Mouse (Mus musculus) brain, embryonic 14.5 days (tissue): ENCODE measurements around the gene Mapk8ip3. TPM values are rescaled to one million over a fixed set of nuclear protein-coding genes. Genes with fewer than 3 reads are reported as not detected.

Source experiments
- DNase-seq: peaks from one replicate; pipeline ENCODE4 v3.0.0-alpha.2; 2011; ENCODE audit warnings: low read depth
- CTCF ChIP-seq: fragments of 200-500 bp; IDR thresholded peaks from 2 replicates; pipeline ENCODE4 v1.5.1; 2012; ENCODE audit warnings: inconsistent platforms, mild to moderate bottlenecking, moderate library complexity, borderline replicate concordance; ENCODE audit not compliant: insufficient read depth, insufficient read length; ENCODE audit errors: extremely low read depth
- POLR2A ChIP-seq: fragments of 200-500 bp; IDR thresholded peaks from 2 replicates; pipeline ENCODE4 v1.6.1; 2012; ENCODE audit warnings: mild to moderate bottlenecking, inconsistent platforms, borderline replicate concordance; ENCODE audit not compliant: poor library complexity, insufficient read depth, insufficient read length, severe bottlenecking; ENCODE audit errors: extremely low read depth
- polyA plus RNA-seq: library from polyadenylated mRNA; depleted of rRNA; stranded (reverse); fragments of >200 nt; gene quantifications from 2 replicates; pipeline ENCODE4 v1.2.3, GENCODE M21; 2012

The Mapk8ip3 gene
- polyA plus RNA-seq, 1 experiment: 242 TPM

DNA sequence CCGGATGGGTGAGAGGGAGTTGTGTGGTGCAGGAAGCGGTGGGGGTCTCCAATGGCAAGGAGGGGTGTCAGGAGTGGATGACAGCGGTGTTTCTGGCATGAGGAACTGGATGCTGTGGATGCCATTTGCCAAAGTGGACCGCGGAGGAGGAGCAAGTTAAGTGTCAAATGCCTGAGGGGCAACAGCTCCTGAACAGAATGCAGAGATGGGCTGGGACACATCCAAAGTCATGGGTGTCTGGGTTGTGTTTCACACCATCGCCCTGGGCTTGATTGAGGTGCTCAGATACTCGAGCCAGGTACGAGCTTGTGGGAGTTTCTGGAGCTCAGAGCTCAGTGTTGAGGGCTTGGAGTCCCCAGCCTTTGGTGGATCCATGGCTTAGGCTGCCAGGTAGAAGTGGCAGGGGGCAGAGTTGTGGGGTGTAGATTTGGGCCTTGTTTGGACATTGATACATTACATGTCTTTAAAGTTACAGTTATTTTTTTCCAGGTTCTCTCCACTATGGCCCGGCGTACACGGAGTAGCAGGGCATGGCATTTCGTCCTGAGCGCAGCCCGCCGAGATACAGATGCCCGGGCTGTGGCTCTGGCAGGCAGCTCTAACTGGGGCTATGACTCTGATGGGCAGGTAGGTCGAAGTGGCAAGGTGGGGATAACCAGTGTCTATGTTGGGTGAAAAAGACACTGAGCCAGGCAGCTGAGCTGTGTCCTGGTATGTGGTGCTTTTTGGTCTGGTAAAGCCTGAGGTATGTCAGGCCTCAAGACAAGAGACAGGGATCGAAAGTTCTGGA lies 49.3 kb downstream of the Mapk8ip3 start:
- TF ChIP-seq CTCF (no peak), POLR2A (no peak)
- DNase-seq: no peak

DNA sequence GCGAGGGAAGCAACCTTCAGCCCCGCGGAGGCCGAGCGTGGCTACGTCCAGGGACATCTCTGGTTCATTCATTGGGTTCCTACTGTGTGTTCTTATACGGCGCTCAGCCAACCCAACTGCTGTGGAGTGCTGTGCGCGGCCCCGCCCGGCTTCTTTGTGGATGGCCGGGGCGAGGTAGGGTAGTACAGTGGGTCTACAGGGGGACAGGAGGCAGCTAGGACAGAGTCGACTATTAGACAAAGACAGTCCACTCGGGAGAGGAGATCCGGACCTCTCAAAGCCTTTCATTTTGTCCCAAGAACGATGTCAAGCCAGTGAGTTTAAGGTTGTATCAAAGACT lies 49.9 kb downstream of the Mapk8ip3 start:
- TF ChIP-seq POLR2A: no peak
- no peak for TF ChIP-seq CTCF

DNA sequence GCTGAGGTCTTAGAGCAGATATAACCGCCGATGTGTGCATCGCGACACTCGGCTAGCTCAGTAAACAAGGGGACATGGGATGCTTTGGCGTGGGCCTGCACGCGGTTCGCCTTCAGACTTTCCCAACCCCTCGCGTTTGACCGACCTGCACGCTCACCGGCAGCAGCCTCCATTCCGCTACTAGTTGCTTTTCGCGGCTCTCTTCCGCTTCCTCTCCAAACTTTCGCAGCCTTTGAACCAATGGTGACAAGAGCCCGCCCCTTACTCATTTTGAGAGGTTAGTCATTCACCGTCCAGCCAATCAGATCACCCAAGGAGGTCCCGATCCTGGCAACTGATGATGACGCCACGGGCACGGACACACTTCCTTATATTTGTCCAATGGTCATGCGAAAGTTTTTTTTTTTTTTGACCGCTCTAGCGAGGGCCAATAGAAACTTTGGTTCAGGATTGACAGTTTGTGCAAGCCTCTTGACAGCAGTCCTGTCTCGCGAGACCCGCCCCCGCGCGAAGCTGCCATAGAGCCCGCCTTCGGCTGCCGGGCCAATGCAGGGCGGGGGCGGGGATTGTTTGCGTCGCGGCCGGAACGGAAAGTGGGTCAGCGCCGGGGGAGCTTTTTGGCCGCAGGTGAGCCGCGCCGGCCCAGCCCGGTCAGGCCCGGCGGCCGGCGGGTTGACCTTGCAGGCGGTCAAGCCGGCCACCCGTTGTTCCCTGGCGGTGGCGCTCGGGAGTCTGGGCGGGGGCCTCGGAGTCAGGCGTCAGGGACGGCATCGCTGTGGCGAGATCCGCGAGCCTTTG lies 50.4 kb downstream of the Mapk8ip3 start, which contains the start of the genes Nubp2 and Spsb3:
Nubp2 (minus strand) TSS at position 216 of the 798 bp plus-strand sequence.
Spsb3 (plus strand) TSS at position 510 of the 798 bp plus-strand sequence.
- peak; percentile 100 for DNase-seq
- TF ChIP-seq CTCF: no peak
- TF ChIP-seq POLR2A: peak; percentile 66

More for the DNA sequence above, 49.9 kb downstream of the Mapk8ip3 start:
- no peak for DNase-seq

- DNase-seq: no peak
Observed at GRCm38 (mm10) chr17:24885356-24886133, 51.2 kb downstream of the Mapk8ip3 start.

GRCm38 (mm10) chr17:24884391-24884790 lies 52.4 kb downstream of the Mapk8ip3 start:
- no peak for DNase-seq
- TF ChIP-seq POLR2A: no peak
- no peak for TF ChIP-seq CTCF

More at GRCm38 (mm10) chr17:24885356-24886133, 51.2 kb downstream of the Mapk8ip3 start:
- TF ChIP-seq POLR2A: no peak
- TF ChIP-seq CTCF: no peak

GRCm38 (mm10) chr17:24881738-24882440 lies 54.9 kb downstream of the Mapk8ip3 start:
- TF ChIP-seq CTCF: peak; percentile 50; the same call in 1 of the 2 replicates
- TF ChIP-seq POLR2A: no peak
- no peak for DNase-seq

GRCm38 (mm10) chr17:24878531-24878930 lies 58.2 kb downstream of the Mapk8ip3 start:
- TF ChIP-seq POLR2A (no peak), CTCF (no peak)
- DNase-seq: no peak

GRCm38 (mm10) chr17:24878117-24878397 lies 58.7 kb downstream of the Mapk8ip3 start:
- TF ChIP-seq POLR2A (no peak), CTCF (no peak)

DNA sequence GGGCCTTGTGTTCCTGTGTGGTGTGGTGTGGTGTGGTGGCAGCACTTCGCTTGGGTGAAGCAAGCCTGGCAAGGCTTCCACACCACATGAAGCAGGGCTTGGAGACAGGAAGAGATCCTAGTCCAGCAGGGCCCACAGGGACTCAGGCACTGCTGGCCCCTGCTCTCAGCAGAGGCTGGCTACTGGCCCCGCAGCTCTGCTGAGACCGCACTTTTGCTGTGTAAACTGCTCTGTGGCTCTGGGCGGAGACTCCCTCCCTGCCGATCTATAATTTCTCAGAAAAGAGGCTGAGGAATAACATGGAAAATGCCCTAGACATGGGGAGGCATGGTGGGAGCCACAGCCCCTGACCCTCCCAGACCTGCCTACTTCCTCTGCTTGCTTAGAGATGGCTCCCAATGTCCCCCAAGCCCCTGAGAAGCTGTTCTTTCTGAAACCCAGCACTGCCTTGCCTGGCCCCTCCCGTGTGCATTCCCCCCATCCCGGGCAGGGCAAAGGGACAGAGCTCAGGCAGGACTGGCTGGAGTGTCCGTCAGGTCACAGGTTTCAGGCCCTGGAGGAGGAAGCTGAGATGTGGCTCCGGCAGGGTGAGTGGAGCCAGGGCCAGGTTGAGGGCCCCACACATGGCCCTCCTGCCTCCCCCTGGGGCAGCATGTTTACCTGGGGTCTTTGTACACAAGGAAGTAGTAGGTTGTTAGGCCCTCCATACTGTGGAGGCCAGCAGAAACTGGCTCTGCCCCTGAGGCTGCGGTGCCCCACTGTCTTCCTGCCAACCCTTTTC lies 59.3 kb downstream of the Mapk8ip3 start:
- DNase-seq: no peak
- TF ChIP-seq CTCF (no peak), POLR2A (no peak)

More at GRCm38 (mm10) chr17:24878117-24878397, 58.7 kb downstream of the Mapk8ip3 start:
- no peak for DNase-seq

GRCm38 (mm10) chr17:24874989-24875388 lies 61.8 kb downstream of the Mapk8ip3 start:
- no peak for TF ChIP-seq CTCF
- no peak for TF ChIP-seq POLR2A
- DNase-seq: no peak
